Mouse (Mus musculus) frontal cortex, postnatal 25 days (tissue): Measurements from ENCODE around the gene 2410002F23Rik.
"Not testable (repeated sequence)": the region's sequence is repeated elsewhere in the genome, so short reads cannot be mapped to it uniquely, and the experiment has no call there.

Source experiments
- DNase-seq, 2 experiments: peaks; one replicate each; pipeline ENCODE4 v3.0.0; 2022; ENCODE audit warnings: low spot score in 2 of 2

The 2410002F23Rik gene

GRCm38 (mm10) chr7:44262791-44263643 lies 16.5 kb downstream of the 2410002F23Rik start:
- peak; percentile 99 to 100 for DNase-seq

GRCm38 (mm10) chr7:44268117-44268516 lies 21.6 kb downstream of the 2410002F23Rik start:
- no peak for DNase-seq

- DNase-seq, result no peak
Observed at GRCm38 (mm10) chr7:44269397-44269796, 22.9 kb downstream of the 2410002F23Rik start.

- no peak for DNase-seq
Observed at GRCm38 (mm10) chr7:44271309-44271708, 24.8 kb downstream of the 2410002F23Rik start.

GRCm38 (mm10) chr7:44272546-44272945 lies 26.0 kb downstream of the 2410002F23Rik start:
- no peak for DNase-seq

- no peak for DNase-seq
Observed at GRCm38 (mm10) chr7:44273446-44273845, 26.9 kb downstream of the 2410002F23Rik start.

- DNase-seq, result no peak
Observed at GRCm38 (mm10) chr7:44274096-44274495, 27.6 kb downstream of the 2410002F23Rik start.

GRCm38 (mm10) chr7:44275546-44275945 lies 29.0 kb downstream of the 2410002F23Rik start:
- no peak for DNase-seq

- DNase-seq, result no peak
Observed at GRCm38 (mm10) chr7:44276461-44277249, 30.1 kb downstream of the 2410002F23Rik start.

GRCm38 (mm10) chr7:44277250-44277622 lies 30.7 kb downstream of the 2410002F23Rik start:
- DNase-seq, result peak in 1 of 2 experiments; percentile 37

- DNase-seq, result no peak
Observed at GRCm38 (mm10) chr7:44280959-44281358, 34.4 kb downstream of the 2410002F23Rik start.

- no peak for DNase-seq
Observed at GRCm38 (mm10) chr7:44281586-44281985, 35.1 kb downstream of the 2410002F23Rik start.

GRCm38 (mm10) chr7:44287760-44288159 lies 41.2 kb downstream of the 2410002F23Rik start:
- DNase-seq, result no peak

- no peak for DNase-seq
Observed at GRCm38 (mm10) chr7:44290986-44291385, 44.5 kb downstream of the 2410002F23Rik start.

GRCm38 (mm10) chr7:44291418-44291817 lies 44.9 kb downstream of the 2410002F23Rik start:
- DNase-seq, result no peak

GRCm38 (mm10) chr7:44297501-44297900 lies 51.0 kb downstream of the 2410002F23Rik start:
- DNase-seq, result not testable (repeated sequence)
